Mouse (Mus musculus) heart, adult 2 months (tissue): ENCODE data around the gene Nanos3. TPM values are rescaled to one million over a fixed set of nuclear protein-coding genes. Genes with fewer than 3 reads are reported as not detected.
A peak's percentile ranks its signal among the peaks of the same experiment; 100 is the strongest.

Experiments used
- DNase-seq, 2 experiments: peaks; one replicate each; pipeline ENCODE4 v3.0.0; 2021
- H3K27ac ChIP-seq: fragments of 200-600 bp; 2 replicates; pipeline ENCODE4 v1.8.1; 2022
- H3K27me3 ChIP-seq: fragments of 200-500 bp; 2 replicates; pipeline ENCODE4 v1.6.1; 2012; ENCODE audit warnings: mild to moderate bottlenecking, low read length, inconsistent platforms, mixed read lengths; ENCODE audit not compliant: control insufficient read depth, insufficient read depth
- H3K36me3 ChIP-seq: fragments of 200-500 bp; 2 replicates; pipeline ENCODE4 v1.6.1; 2012; ENCODE audit warnings: low read length, inconsistent platforms; ENCODE audit not compliant: control insufficient read depth, insufficient read depth
- H3K4me1 ChIP-seq: fragments of 200-500 bp; 2 replicates; pipeline ENCODE4 v1.6.1; 2011; ENCODE audit warnings: low read length; ENCODE audit not compliant: control insufficient read depth, insufficient read depth
- H3K4me3 ChIP-seq: fragments of 200-600 bp; 2 replicates; pipeline ENCODE4 v1.8.1; 2022
- H3K79me2 ChIP-seq: fragments of 200-500 bp; replicated peaks from 2 replicates; pipeline ENCODE4 v1.6.1; 2012; ENCODE audit warnings: mild to moderate bottlenecking, inconsistent platforms, low read length, moderate library complexity, mixed read lengths; ENCODE audit not compliant: control insufficient read depth, insufficient read depth
- H3K9ac ChIP-seq: fragments of 200-500 bp; 2 replicates; pipeline ENCODE4 v1.6.1; 2012; ENCODE audit warnings: low read depth, mild to moderate bottlenecking, control low read depth, inconsistent platforms, low read length, mixed read lengths
- CTCF ChIP-seq: fragments of 200-600 bp; IDR thresholded peaks from 2 replicates; pipeline ENCODE4 v1.8.1; 2022; ENCODE audit warnings: antibody characterized with exemption, mild to moderate bottlenecking, moderate library complexity
- EP300 ChIP-seq: fragments of 200-500 bp; IDR thresholded peaks from 2 replicates; pipeline ENCODE4 v1.6.1; 2011; ENCODE audit warnings: low read depth, low read length, control low read depth; ENCODE audit not compliant: insufficient read depth
- POLR2A ChIP-seq: fragments of 200-500 bp; IDR thresholded peaks from 2 replicates; pipeline ENCODE4 v1.6.1; 2011; ENCODE audit warnings: mild to moderate bottlenecking, low read depth, low read length, control low read depth; ENCODE audit not compliant: insufficient read depth
- WGBS: fragments of 180-500 bp; shearing (Covaris S2); methylation state at CpG from one replicate; pipeline ENCODE4 v1.1.7; 2018; 5-methylcytosine and 5-hydroxymethylcytosine counted together
- intact Hi-C: fragments of 180-260 bp; cut with DNase I; formaldehyde crosslinking; loops from one replicate; pipeline ENCODE4 v1.15.1; 2025
- polyA plus RNA-seq: library from polyadenylated mRNA; depleted of rRNA; stranded (reverse); fragments of >200 nt; gene quantifications from 2 replicates; pipeline ENCODE4 v1.2.3, GENCODE M21; 2012
- total RNA-seq, 2 experiments: library from RNA; stranded (reverse); gene quantifications; 2 replicates each; pipeline ENCODE4 v1.2.3; 2021

The Nanos3 gene
- total and polyA plus RNA-seq, 3 experiments = 0.61 to 1.9 TPM; not detected in 1

DNA sequence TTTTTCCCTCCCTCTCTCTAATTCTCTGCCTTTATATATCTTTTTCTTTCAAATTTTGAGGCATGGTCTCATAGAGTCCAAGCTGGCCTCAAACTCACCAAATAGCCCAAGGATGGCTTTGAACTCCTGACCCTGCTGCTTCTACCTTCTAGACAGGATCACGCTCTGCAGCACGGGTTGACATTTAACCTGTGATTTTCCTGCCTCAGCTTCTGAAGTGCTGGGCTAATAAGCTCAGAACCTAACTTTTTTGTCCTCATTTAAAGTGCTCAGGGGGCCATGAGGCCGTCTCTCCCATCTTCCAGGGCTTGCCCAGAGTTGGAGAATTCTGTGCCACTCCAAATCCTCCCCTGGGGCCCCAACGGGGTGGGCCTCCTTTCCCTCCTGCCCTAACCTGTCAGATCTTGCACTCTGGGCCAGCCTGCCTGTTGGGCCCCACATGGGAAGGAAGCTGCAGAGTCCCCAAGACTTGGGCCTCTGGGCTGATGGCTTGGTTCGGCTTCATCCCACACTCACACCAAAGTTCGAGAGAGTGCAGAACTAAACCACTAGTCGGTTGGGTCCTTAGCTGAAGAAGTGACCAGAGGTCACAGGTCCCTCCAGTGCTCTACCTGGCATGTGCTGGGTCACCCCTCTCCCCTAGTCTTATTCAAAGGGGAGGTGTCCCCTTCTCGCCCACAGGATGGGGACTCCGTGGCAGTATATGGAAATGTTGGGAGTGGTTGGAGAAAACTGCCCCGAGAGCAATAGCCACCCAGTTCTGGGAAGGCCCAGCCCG lies 14.5 kb upstream of the Nanos3 start:
- TF ChIP-seq EP300 (no peak), CTCF (no peak), POLR2A (no peak)
- peaks cover 4% of the 10 kb centered on the region for H3K79me2 ChIP-seq
- intact Hi-C loops = no loop called here
- 62% methylated on average over 11 of the region's 11 CpGs for WGBS
- DNase-seq = no peak
- H3K27ac ChIP-seq = peak overlapping the region; percentile 99
- H3K36me3 ChIP-seq = peaks cover 3% of the 10 kb centered on the region; the same call in 1 of the 2 replicates
- no peak overlapping the region for H3K9ac ChIP-seq
- no peak overlapping the region for H3K4me3 ChIP-seq
- no peaks in the 10 kb centered on the region for H3K27me3 ChIP-seq
- H3K4me1 ChIP-seq = peaks cover 10% of the 10 kb centered on the region

DNA sequence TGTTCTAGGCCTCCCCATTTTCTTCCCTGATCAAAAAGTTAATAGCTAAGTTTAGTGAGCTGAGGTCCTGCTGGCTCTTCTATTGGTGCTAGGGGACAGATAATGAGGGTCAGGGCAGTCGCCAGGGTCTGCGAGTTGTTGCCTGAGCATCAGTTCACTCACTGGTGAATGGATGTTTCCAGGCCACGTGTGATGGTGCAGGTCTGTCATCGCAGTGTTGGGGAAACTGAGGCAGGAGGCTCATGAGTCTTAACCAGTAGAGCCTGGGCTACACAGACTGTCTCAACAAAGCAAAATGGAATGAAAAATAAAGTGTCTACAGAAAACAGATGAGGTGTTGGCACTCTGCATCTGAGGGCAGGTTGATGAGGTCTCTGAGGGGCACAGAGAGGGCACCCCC lies 13.9 kb upstream of the Nanos3 start:
- TF ChIP-seq CTCF (no peak), POLR2A (no peak), EP300 (no peak)

DNA sequence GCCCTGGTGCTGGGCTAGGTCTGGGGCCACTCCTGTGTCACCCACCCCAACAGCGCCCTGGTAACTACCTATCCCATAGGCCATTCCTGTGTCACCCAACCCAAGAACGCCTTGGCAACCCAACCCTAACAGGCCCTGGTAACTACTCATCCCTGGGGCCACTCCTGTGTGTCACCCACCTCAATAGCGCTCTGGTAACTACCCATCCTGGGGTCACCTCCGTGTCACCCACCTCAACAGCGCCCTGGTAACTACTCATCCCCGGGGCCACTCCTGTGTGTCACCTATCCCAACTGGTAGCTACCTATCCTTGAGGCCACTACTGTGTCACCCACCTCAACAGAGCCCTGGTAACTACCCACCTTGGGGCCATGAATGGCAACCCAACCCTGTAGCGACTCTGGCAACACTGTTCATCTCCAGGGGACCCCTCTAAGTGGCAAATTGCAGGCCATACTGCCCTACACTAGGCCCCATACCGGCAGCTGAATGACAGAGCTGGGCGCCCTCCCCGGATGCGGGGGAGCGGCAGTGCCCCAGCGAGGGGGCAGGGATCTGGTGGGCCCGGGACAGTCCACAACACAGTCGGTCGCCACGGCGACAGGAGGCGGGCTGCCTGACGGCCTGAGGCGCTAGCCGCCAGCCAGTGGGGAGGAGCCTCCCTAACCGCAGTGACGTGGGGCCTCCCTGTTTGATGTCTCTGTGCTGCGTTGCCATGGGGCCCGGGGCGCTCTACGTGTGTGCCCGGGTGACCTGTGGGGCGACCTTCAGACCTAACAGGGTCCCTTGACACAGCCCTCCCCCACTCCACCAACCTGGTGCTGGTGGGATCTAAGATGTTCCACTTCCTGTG lies 13.1 kb upstream of the Nanos3 start:
- peak overlapping the region; percentile 62 for H3K9ac ChIP-seq
- intact Hi-C loops = no loop called here
- DNase-seq = peak; percentile 95 to 97
- WGBS = 4% methylated on average over 30 of the region's 30 CpGs
- peaks cover 4% of the 10 kb centered on the region for H3K79me2 ChIP-seq
- peaks cover 8% of the 10 kb centered on the region for H3K4me1 ChIP-seq
- peak overlapping the region; percentile 54 for H3K4me3 ChIP-seq
- H3K36me3 ChIP-seq = no peaks in the 10 kb centered on the region
- no peaks in the 10 kb centered on the region for H3K27me3 ChIP-seq
- TF ChIP-seq EP300 (peak; percentile 70), POLR2A (no peak)
- peak overlapping the region; percentile 92 for H3K27ac ChIP-seq

More for the DNA sequence above, 13.9 kb upstream of the Nanos3 start:
- Histone ChIP-seq H3K36me3 (no peaks in the 10 kb centered on the region), H3K27ac (peak overlapping the region; percentile 92), H3K4me1 (peaks cover 8% of the 10 kb centered on the region), H3K79me2 (peaks cover 4% of the 10 kb centered on the region), H3K27me3 (no peaks in the 10 kb centered on the region), H3K9ac (0 out of 2 replicates have a peak overlapping the region, but pooled peaks have one; percentile 62), H3K4me3 (peak overlapping the region; percentile 54; the same call in 1 of the 2 replicates)
- no peak for DNase-seq
- intact Hi-C loops = no loop called here
- 37% methylated on average over 4 of the region's 4 CpGs for WGBS

DNA sequence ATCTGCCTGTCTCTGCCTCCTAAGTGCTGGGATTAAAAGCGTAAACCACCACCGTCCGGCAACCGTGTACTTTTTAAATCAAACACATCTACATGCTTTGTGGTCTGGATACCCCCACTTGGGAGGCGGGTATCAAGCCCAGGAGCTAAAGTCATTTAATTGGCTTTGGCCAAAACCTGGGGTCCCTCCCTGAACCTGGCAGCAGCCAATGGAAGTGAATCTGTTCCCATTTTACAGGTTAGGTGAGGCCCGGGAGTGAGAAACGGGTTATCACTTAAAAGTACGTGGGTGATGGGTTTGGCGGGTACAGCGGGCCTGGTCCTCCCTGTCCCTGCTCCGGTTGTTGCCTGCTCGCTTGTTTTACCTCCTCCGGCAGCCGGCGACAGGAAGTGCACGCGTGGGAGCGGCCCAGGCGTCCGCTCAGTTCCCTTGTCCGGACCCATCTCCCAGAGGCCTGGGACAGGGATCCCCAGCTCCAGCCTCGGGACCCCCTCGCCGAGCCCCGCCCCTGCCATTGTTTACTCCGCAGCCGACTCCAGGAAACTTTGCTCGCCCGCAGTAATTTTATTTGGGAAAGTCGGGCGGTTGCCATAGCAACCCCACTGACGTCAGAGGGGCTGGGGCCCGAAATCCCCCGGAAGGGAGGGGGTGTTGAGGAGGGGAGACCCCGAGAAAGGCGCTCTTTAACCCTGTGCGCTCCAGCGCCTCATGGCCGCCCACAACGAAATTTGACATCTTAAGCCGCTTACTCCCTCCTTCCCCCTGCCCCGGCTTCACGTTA lies 12.3 kb upstream of the Nanos3 start:
- Histone ChIP-seq H3K27me3 (no peaks in the 10 kb centered on the region), H3K27ac (peak overlapping the region; percentile 92), H3K4me1 (peaks cover 10% of the 10 kb centered on the region), H3K36me3 (no peaks in the 10 kb centered on the region), H3K79me2 (peaks cover 3% of the 10 kb centered on the region), H3K9ac (peak overlapping the region; percentile 65), H3K4me3 (peak overlapping the region; percentile 54)
- intact Hi-C loops = no loop called here
- DNase-seq = peak; percentile 94 to 95
- WGBS = 8% methylated on average over 43 of the region's 43 CpGs
- TF ChIP-seq POLR2A = peak; percentile 78
- peak; percentile 82; the same call in 1 of the 2 replicates for TF ChIP-seq EP300
- no peak for TF ChIP-seq CTCF

DNA sequence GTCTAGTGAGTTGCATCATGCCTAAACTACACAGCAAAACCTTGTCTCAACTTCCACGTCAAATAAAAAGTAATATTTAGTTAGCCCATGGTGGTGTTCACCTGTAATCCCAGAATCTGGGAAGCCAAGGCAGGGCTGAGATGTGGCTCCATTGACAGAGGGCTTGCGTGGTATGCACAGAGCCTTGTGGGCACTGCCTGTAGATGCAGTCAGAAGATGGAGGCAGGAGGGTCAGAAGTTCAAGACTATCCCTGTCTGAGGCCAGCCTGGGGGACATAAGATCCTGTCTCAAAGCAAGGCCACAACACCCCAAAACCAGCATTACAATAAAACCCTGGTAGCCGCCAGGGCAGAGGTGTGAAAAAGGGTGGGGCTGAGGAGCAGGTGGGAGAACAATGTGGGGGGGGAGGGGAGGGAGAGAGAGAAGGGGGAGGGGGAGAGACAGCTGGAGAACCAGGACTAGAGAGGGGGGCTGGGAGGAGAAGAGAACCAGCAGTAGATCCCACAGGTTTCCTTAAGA lies 9.3 kb upstream of the Nanos3 start:
- Histone ChIP-seq H3K27me3 (no peaks in the 10 kb centered on the region), H3K4me1 (peaks cover 19% of the 10 kb centered on the region), H3K79me2 (no peaks in the 10 kb centered on the region), H3K4me3 (no peak overlapping the region), H3K9ac (no peak overlapping the region), H3K36me3 (no peaks in the 10 kb centered on the region; the same call in 1 of the 2 replicates), H3K27ac (no peak overlapping the region)
- no peak for TF ChIP-seq EP300
- no peak for TF ChIP-seq POLR2A
- TF ChIP-seq CTCF = no peak
- 78% methylated on average over 3 of the region's 3 CpGs for WGBS
- intact Hi-C loops = no loop called here
- no peak for DNase-seq
